Mouse (Mus musculus) liver, embryonic 16.5 days (tissue): ENCODE measurements at regions not wholly inside any gene's neighbourhood (a gene's known extent, or its start where the extent isn't known, plus 50 kb on each side); places are given as distances from the start of the nearest gene placed in this dataset.

Experiments
- ATAC-seq: fragments of 200-750 bp; cut with Nextera tagmentation; 2 replicates; pipeline ENCODE4 v1.8.0; 2017; ENCODE audit warnings: low read depth, mild to moderate bottlenecking, moderate number of reproducible peaks, moderate library complexity
- H3K27ac ChIP-seq: fragments of 300-500 bp; sonication (generic); 2 replicates; pipeline ENCODE4 v1.5.1; 2014; ENCODE audit warnings: mild to moderate bottlenecking, low read length
- H3K27me3 ChIP-seq: fragments of 300-500 bp; sonication (generic); 2 replicates; pipeline ENCODE4 v1.6.1; 2014; ENCODE audit warnings: low read depth, low read length, mixed read lengths; ENCODE audit not compliant: control insufficient read depth, insufficient read depth
- H3K36me3 ChIP-seq: fragments of 300-500 bp; sonication (generic); 2 replicates; pipeline ENCODE4 v1.6.1; 2014; ENCODE audit warnings: mild to moderate bottlenecking; ENCODE audit not compliant: control insufficient read depth, insufficient read depth
- H3K4me1 ChIP-seq: fragments of 300-500 bp; sonication (generic); 2 replicates; pipeline ENCODE4 v1.6.1; 2014; ENCODE audit warnings: low read depth, low read length, mixed read lengths; ENCODE audit not compliant: control insufficient read depth
- H3K4me2 ChIP-seq: fragments of 300-500 bp; sonication (generic); 2 replicates; pipeline ENCODE4 v1.6.1; 2014; ENCODE audit warnings: low read depth, low read length, mixed read lengths
- H3K4me3 ChIP-seq: fragments of 300-500 bp; sonication (generic); 2 replicates; pipeline ENCODE4 v1.5.1; 2014; ENCODE audit warnings: low read depth, mild to moderate bottlenecking, low read length
- H3K9ac ChIP-seq: fragments of 300-500 bp; sonication (generic); 2 replicates; pipeline ENCODE4 v1.6.1; 2014; ENCODE audit warnings: low read depth, low read length
- H3K9me3 ChIP-seq: fragments of 300-500 bp; sonication (generic); replicated peaks from 2 replicates; pipeline ENCODE4 v1.6.1; 2016; ENCODE audit warnings: low read length; ENCODE audit not compliant: control insufficient read depth
- WGBS: fragments of 180-500 bp; shearing (Covaris S2); extraction: QIAGEN DNeasy Blood & Tissue Kit; methylation state at CpG from one replicate; pipeline ENCODE4 v1.1.7; 2014; ENCODE audit not compliant: insufficient replicate concordance; 5-methylcytosine and 5-hydroxymethylcytosine counted together

GRCm38 (mm10) chr2:168842261-168842740 is 74.6 kb upstream of the Sall4 start:
- H3K9ac ChIP-seq: no peak overlapping the region
- H3K36me3 ChIP-seq: no peaks in the 10 kb centered on the region
- no peak overlapping the region for H3K27ac ChIP-seq
- H3K27me3 ChIP-seq: peaks cover 47% of the 10 kb centered on the region
- peaks cover 6% of the 10 kb centered on the region for H3K4me1 ChIP-seq
- no peak for ATAC-seq
- H3K4me3 ChIP-seq: peak overlapping the region; percentile 13; the same call in 1 of the 2 replicates
- 7% methylated on average over 15 of the region's 15 CpGs for WGBS
- H3K4me2 ChIP-seq: peak overlapping the region; percentile 35
- no peaks in the 10 kb centered on the region for H3K9me3 ChIP-seq

GRCm38 (mm10) chr2:168841713-168842045 is 73.9 kb upstream of the Sall4 start:
- Histone ChIP-seq H3K27ac (no peak overlapping the region), H3K9me3 (no peaks in the 10 kb centered on the region), H3K4me3 (no peak overlapping the region), H3K27me3 (peaks cover 47% of the 10 kb centered on the region), H3K4me2 (peak overlapping the region; percentile 35), H3K36me3 (no peaks in the 10 kb centered on the region), H3K9ac (no peak overlapping the region), H3K4me1 (peaks cover 6% of the 10 kb centered on the region)
- no peak for ATAC-seq
- 3% methylated on average over 11 of the region's 11 CpGs for WGBS

GRCm38 (mm10) chr2:168840853-168841712 is 73.3 kb upstream of the Sall4 start:
- Histone ChIP-seq H3K4me2 (peak overlapping the region; percentile 35), H3K36me3 (no peaks in the 10 kb centered on the region), H3K27ac (no peak overlapping the region), H3K9me3 (no peaks in the 10 kb centered on the region), H3K27me3 (peaks cover 47% of the 10 kb centered on the region), H3K4me1 (peaks cover 6% of the 10 kb centered on the region), H3K4me3 (no peak overlapping the region), H3K9ac (no peak overlapping the region)
- 3% methylated on average over 19 of the region's 19 CpGs for WGBS
- ATAC-seq: no peak

- H3K9ac ChIP-seq: no peak overlapping the region
- peaks cover 47% of the 10 kb centered on the region for H3K27me3 ChIP-seq
- peak overlapping the region; percentile 37 for H3K4me3 ChIP-seq
- H3K27ac ChIP-seq: no peak overlapping the region
- H3K9me3 ChIP-seq: no peaks in the 10 kb centered on the region
- no peaks in the 10 kb centered on the region for H3K36me3 ChIP-seq
- peaks cover 6% of the 10 kb centered on the region for H3K4me1 ChIP-seq
- WGBS: 2% methylated on average over 24 of the region's 24 CpGs
- ATAC-seq: no peak
- H3K4me2 ChIP-seq: peak overlapping the region; percentile 46
Observed at GRCm38 (mm10) chr2:168839811-168840655, 72.3 kb upstream of the Sall4 start.

GRCm38 (mm10) chr2:168839221-168839620 is 71.5 kb upstream of the Sall4 start:
- no peak overlapping the region for H3K27ac ChIP-seq
- H3K9ac ChIP-seq: no peak overlapping the region
- WGBS: 9% methylated on average over 6 of the region's 6 CpGs
- no peaks in the 10 kb centered on the region for H3K36me3 ChIP-seq
- H3K4me1 ChIP-seq: peaks cover 6% of the 10 kb centered on the region
- peaks cover 47% of the 10 kb centered on the region for H3K27me3 ChIP-seq
- no peaks in the 10 kb centered on the region for H3K9me3 ChIP-seq
- no peak for ATAC-seq
- no peak overlapping the region for H3K4me3 ChIP-seq
- no peak overlapping the region for H3K4me2 ChIP-seq

GRCm38 (mm10) chr2:168838681-168839080 is 70.9 kb upstream of the Sall4 start:
- Histone ChIP-seq H3K9ac (no peak overlapping the region), H3K4me2 (no peak overlapping the region), H3K27ac (no peak overlapping the region), H3K4me1 (peaks cover 6% of the 10 kb centered on the region), H3K4me3 (no peak overlapping the region), H3K27me3 (peaks cover 47% of the 10 kb centered on the region), H3K9me3 (no peaks in the 10 kb centered on the region), H3K36me3 (no peaks in the 10 kb centered on the region)
- WGBS: 7% methylated on average over 12 of the region's 12 CpGs
- no peak for ATAC-seq

- Histone ChIP-seq H3K9ac (no peak overlapping the region), H3K9me3 (no peaks in the 10 kb centered on the region), H3K27ac (no peak overlapping the region), H3K4me1 (peaks cover 6% of the 10 kb centered on the region), H3K4me2 (no peak overlapping the region), H3K4me3 (no peak overlapping the region), H3K36me3 (no peaks in the 10 kb centered on the region), H3K27me3 (peaks cover 43% of the 10 kb centered on the region)
- WGBS: 39% methylated on average over 5 of the region's 5 CpGs
- ATAC-seq: no peak
Observed at GRCm38 (mm10) chr2:168837951-168838570, 70.3 kb upstream of the Sall4 start.

- Histone ChIP-seq H3K9ac (no peak overlapping the region), H3K27me3 (peaks cover 14% of the 10 kb centered on the region), H3K4me2 (no peak overlapping the region), H3K9me3 (no peaks in the 10 kb centered on the region), H3K27ac (no peak overlapping the region), H3K4me1 (peaks cover 3% of the 10 kb centered on the region), H3K4me3 (no peak overlapping the region), H3K36me3 (no peaks in the 10 kb centered on the region)
- WGBS: 53% methylated on average over 3 of the region's 3 CpGs
- ATAC-seq: no peak
Observed at GRCm38 (mm10) chr2:168834771-168835170, 67.0 kb upstream of the Sall4 start.
